Mouse (Mus musculus) liver, adult 2 months (tissue): ENCODE measurements around the gene Tmem39a. TPM values are rescaled to one million over a fixed set of nuclear protein-coding genes. Genes with fewer than 3 reads are reported as not detected.

Experiments
- DNase-seq: peaks from one replicate; pipeline ENCODE4 v3.0.0-alpha.2; 2011; ENCODE audit warnings: low read depth, low spot score; ENCODE audit errors: extremely low read depth
- H3K27ac ChIP-seq: fragments of 200-500 bp; replicated peaks from 2 replicates; pipeline ENCODE4 v1.5.1; 2012; ENCODE audit warnings: low read depth, mild to moderate bottlenecking, control low read depth, inconsistent platforms, low read length; ENCODE audit not compliant: insufficient read depth
- H3K27me3 ChIP-seq: fragments of 200-500 bp; 2 replicates; pipeline ENCODE4 v1.6.1; 2012; ENCODE audit warnings: mild to moderate bottlenecking, moderate library complexity, low read length, inconsistent platforms; ENCODE audit not compliant: control insufficient read depth, insufficient read depth
- H3K36me3 ChIP-seq: fragments of 200-500 bp; 2 replicates; pipeline ENCODE4 v1.6.1; 2012; ENCODE audit warnings: low read length, inconsistent platforms; ENCODE audit not compliant: control insufficient read depth, insufficient read depth
- H3K4me1 ChIP-seq: fragments of 200-500 bp; 2 replicates; pipeline ENCODE4 v1.6.1; 2011; ENCODE audit warnings: low read length; ENCODE audit not compliant: control insufficient read depth, insufficient read depth
- H3K4me3 ChIP-seq: fragments of 200-500 bp; 2 replicates; pipeline ENCODE4 v1.5.1; 2011; ENCODE audit warnings: low read depth, mild to moderate bottlenecking, control low read depth, low read length, moderate library complexity; ENCODE audit not compliant: insufficient read depth
- H3K79me2 ChIP-seq: fragments of 200-500 bp; 2 replicates; pipeline ENCODE4 v1.6.1; 2012; ENCODE audit warnings: inconsistent platforms, mild to moderate bottlenecking, low read length, moderate library complexity; ENCODE audit not compliant: control insufficient read depth, insufficient read depth
- H3K9ac ChIP-seq: fragments of 200-500 bp; 2 replicates; pipeline ENCODE4 v1.6.1; 2012; ENCODE audit warnings: low read depth, mild to moderate bottlenecking, control low read depth, inconsistent platforms, low read length
- CTCF ChIP-seq: fragments of 200-500 bp; IDR thresholded peaks from 2 replicates; pipeline ENCODE4 v1.5.1; 2011; ENCODE audit warnings: low read depth, low read length, control low read depth
- POLR2A ChIP-seq: fragments of 200-500 bp; IDR thresholded peaks from 2 replicates; pipeline ENCODE4 v1.6.1; 2011; ENCODE audit warnings: low read length, control low read depth; ENCODE audit not compliant: insufficient read depth; ENCODE audit errors: extremely low read depth
- WGBS: fragments of 180-500 bp; shearing (Covaris S2); methylation state at CpG from one replicate; pipeline ENCODE4 v1.1.7; 2018; 5-methylcytosine and 5-hydroxymethylcytosine counted together
- polyA plus RNA-seq: library from polyadenylated mRNA; depleted of rRNA; stranded (reverse); fragments of >200 nt; gene quantifications from 2 replicates; pipeline ENCODE4 v1.2.3, GENCODE M21; 2012
- total RNA-seq: library from RNA; depleted of rRNA; stranded (reverse); fragments of >200 nt; gene quantifications from 2 replicates; pipeline ENCODE4 v1.2.3, GENCODE M21; 2014

The Tmem39a gene
- total and polyA plus RNA-seq, 2 experiments = 8.1 to 58.4 TPM

- DNase-seq = peak; percentile 25
- 54% methylated on average over 11 of the region's 11 CpGs for WGBS
- H3K4me3 ChIP-seq = no peak overlapping the region
Observed at GRCm38 (mm10) chr16:38602989-38603804, 44.7 kb downstream of the Tmem39a start.

GRCm38 (mm10) chr16:38606509-38606908 lies 48.0 kb downstream of the Tmem39a start:
- H3K79me2 ChIP-seq = no peaks in the 10 kb centered on the region
- H3K9ac ChIP-seq = no peak overlapping the region
- H3K4me1 ChIP-seq = no peaks in the 10 kb centered on the region
- no peak overlapping the region for H3K27ac ChIP-seq
- TF ChIP-seq CTCF (no peak), POLR2A (no peak)
- WGBS = 87% methylated on average over 7 of the region's 7 CpGs
- no peaks in the 10 kb centered on the region for H3K36me3 ChIP-seq
- no peak for DNase-seq
- no peak overlapping the region for H3K4me3 ChIP-seq
- H3K27me3 ChIP-seq = no peaks in the 10 kb centered on the region

More at GRCm38 (mm10) chr16:38602989-38603804, 44.7 kb downstream of the Tmem39a start:
- Histone ChIP-seq H3K79me2 (no peaks in the 10 kb centered on the region), H3K27ac (no peak overlapping the region), H3K9ac (no peak overlapping the region), H3K36me3 (no peaks in the 10 kb centered on the region), H3K27me3 (no peaks in the 10 kb centered on the region), H3K4me1 (no peaks in the 10 kb centered on the region)
- TF ChIP-seq CTCF (no peak), POLR2A (no peak)

DNA sequence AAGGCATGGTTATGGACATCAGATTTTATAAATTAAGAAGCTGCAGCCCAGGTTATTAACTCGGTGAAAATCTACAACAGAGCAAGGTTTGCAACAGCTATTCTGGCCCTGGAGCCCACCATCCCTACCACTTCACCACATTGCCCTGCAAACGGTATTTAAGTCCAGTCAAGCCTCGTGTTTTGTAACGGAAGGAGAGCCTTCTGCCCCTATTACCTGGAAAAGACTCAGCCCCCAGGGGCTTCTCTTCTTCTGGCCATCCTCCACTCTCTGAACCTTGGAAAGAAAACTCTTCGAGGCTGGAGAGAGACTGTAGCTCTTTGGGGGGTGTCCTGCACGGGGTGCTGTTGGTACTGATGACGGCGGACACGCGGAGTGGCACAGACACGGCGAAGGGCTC lies 50.2 kb downstream of the Tmem39a start:
- no peaks in the 10 kb centered on the region for H3K27me3 ChIP-seq
- H3K27ac ChIP-seq = no peak overlapping the region
- 72% methylated on average over 12 of the region's 12 CpGs for WGBS
- no peaks in the 10 kb centered on the region for H3K4me1 ChIP-seq
- DNase-seq = no peak
- H3K4me3 ChIP-seq = no peak overlapping the region
- no peaks in the 10 kb centered on the region for H3K36me3 ChIP-seq
- no peak for TF ChIP-seq CTCF
- no peak for TF ChIP-seq POLR2A
- H3K79me2 ChIP-seq = no peaks in the 10 kb centered on the region
- H3K9ac ChIP-seq = no peak overlapping the region

- no peaks in the 10 kb centered on the region for H3K27me3 ChIP-seq
- WGBS = 72% methylated on average over 18 of the region's 18 CpGs
- no peak overlapping the region for H3K4me3 ChIP-seq
Observed at GRCm38 (mm10) chr16:38609092-38609491, 50.6 kb downstream of the Tmem39a start.

GRCm38 (mm10) chr16:38612646-38613045 lies 54.1 kb downstream of the Tmem39a start:
- Histone ChIP-seq H3K27me3 (no peaks in the 10 kb centered on the region), H3K27ac (no peak overlapping the region), H3K79me2 (no peaks in the 10 kb centered on the region), H3K9ac (no peak overlapping the region), H3K4me1 (no peaks in the 10 kb centered on the region), H3K36me3 (no peaks in the 10 kb centered on the region), H3K4me3 (no peak overlapping the region)
- 82% methylated on average over 5 of the region's 5 CpGs for WGBS
- TF ChIP-seq CTCF (no peak), POLR2A (no peak)
- no peak for DNase-seq

More at GRCm38 (mm10) chr16:38609092-38609491, 50.6 kb downstream of the Tmem39a start:
- Histone ChIP-seq H3K27ac (no peak overlapping the region), H3K79me2 (no peaks in the 10 kb centered on the region), H3K36me3 (no peaks in the 10 kb centered on the region), H3K9ac (no peak overlapping the region), H3K4me1 (no peaks in the 10 kb centered on the region)
- TF ChIP-seq CTCF (no peak), POLR2A (no peak)
- no peak for DNase-seq

DNA sequence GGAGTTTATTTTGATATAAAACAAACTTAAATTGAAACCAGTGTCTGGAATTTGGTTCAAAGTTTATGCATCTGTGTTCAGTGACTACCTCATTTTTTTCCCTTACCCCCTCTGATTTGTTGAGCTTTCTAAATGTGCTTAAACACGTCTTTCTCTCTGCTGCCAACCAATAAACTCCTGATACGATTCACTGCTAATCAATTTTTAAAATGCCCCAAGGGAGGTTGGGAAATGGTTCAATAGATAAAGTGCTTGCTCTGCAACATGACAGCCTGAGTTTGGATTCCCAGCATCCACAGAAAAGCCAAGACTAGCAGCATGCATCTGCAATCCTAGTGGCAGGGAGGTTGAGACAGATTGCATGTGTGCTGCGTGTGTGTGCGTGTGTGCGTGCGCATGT lies 55.1 kb downstream of the Tmem39a start:
- WGBS = 80% methylated on average over 6 of the region's 6 CpGs
- no peak for TF ChIP-seq POLR2A
- TF ChIP-seq CTCF = no peak
- Histone ChIP-seq H3K9ac (no peak overlapping the region), H3K79me2 (no peaks in the 10 kb centered on the region), H3K4me1 (no peaks in the 10 kb centered on the region), H3K4me3 (no peak overlapping the region), H3K36me3 (no peaks in the 10 kb centered on the region), H3K27me3 (no peaks in the 10 kb centered on the region), H3K27ac (no peak overlapping the region)
- DNase-seq = peak; percentile 72
